Mouse (Mus musculus) 416B (cell line): ENCODE results near the gene Gm49383.

ENCODE experiments used
- DNase-seq: peaks from one replicate; pipeline ENCODE4 v3.0.0; 2011; ENCODE audit warnings: low read depth

Gene Gm49383

GRCm38 (mm10) chr12:69196444-69197377 is at the start of gene Gm49383:
Gene Gm49383, minus strand, starts transcription at chr12:69197104.
- DNase-seq, result peak; percentile 82

DNA sequence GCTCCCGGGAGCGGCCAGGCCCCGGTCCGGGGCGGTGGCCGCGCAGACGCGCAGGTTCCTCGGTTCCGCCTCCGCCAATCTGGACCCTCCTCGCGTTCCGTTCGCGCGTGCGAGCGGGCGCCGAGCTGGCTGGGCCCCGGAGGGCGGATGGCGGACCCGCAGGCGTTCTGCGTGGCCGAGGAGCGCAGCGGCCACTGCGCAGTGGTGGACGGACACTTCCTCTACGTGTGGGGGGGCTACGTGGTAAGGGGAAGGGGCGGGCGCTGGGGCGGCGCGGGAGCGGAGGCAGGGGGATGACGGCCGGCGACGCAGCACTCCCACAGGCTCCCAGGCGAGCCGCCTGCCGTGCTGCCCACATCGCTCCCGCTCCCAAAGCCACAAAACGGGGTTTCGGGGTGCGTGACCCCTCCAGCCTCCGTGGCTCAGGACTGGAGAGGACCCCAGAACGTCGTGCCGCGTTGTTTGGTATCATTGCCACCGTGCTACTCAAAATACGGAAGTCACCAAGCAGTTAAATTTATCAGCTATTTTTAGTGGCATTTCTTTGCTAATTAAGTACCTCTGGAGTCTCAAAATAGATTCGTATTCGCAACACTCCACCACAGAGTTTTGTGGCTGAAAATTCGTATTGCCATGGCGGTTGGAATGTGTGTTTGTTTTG is 45.0 kb upstream of the Gm49383 start:
- DNase-seq, result peak; percentile 80

GRCm38 (mm10) chr12:69241405-69241770 is 44.5 kb upstream of the Gm49383 start:
- no peak for DNase-seq

DNA sequence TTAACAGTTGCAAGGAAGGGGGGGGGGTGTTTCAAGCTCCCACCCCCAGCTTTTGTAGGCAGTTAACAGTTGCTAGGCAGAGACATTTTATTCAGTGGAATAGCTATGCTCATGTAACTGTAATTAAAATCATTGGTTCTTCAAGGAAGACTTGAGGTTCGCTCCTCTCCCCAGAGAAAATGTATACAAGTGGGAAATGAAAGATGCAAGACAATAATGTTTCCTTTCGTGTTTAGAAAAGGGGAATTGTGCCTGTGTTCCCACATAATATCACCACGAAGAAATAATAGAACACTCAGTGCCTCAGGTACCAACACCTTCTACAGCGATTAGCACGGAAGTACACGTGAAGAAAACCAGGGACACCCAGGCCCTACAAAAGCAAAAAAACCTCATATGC is 44.0 kb upstream of the Gm49383 start, which contains the start of gene Klhdc1:
TSS of gene Klhdc1 (plus strand) at position 301 of the 400 bp plus-strand sequence.
- DNase-seq, result no peak

DNA sequence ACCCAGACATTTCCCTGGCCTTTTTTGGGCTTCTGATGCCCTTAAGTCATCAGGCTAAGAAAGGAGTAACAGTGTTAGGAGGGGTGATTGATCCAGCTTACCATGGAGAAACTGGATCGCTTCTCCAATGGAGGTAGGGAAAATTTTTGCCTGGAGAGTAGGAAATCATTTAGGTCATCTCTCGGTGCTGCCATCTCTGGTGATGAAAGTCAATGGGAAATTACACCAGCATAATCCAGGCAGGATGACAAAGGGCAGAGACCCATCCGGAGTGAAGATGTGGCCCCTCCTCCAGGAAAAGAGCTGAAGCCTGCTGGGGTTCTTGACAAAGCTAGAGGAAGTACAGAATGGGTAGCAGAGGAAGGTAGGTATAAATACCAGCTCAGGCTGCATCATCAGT is 41.4 kb upstream of the Gm49383 start:
- peak; percentile 31 for DNase-seq

DNA sequence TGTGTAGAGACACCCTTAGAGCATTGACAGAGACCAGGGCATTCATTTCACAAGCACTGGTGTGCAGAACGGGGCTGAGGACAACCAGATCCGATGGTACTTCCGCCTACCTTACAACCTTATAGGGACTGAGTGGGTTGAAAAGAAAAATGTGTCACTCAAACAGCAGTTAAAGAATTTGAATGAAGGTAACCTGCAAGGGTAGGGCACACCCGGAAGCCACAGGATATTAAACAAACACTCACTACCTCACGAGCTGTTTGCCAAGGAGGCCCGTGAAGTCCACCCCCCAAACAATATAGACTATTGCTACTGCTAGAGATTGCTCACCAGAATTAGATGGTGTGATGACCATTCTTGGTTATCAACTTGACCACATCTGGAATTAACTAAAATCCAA is 38.9 kb upstream of the Gm49383 start:
- no peak for DNase-seq

DNA sequence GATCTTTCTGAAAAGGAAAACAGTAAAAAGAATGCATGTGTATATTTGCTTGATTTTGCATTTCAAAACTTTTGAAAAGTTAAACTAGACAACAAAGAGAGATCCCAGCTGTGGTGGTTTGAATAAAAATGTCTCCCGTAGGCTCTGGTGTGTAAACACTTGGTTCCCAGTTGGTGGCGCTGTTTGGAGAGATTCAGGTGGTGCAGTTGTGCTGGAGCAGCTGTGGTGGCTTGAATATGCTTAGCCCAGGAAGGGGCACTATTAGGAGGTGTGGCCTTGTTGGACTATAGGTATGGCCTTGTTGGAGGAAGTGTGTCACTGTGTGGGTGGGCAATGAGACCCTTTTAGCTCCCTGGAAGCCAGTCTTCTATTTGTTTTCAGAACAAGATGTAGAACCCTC is 32.3 kb upstream of the Gm49383 start:
- peak; percentile 87 for DNase-seq

GRCm38 (mm10) chr12:69227776-69228466 is 31.0 kb upstream of the Gm49383 start, which contains the start of gene Pole2:
Gene Pole2, minus strand, starts transcription at chr12:69228195.
- peak; percentile 91 for DNase-seq

DNA sequence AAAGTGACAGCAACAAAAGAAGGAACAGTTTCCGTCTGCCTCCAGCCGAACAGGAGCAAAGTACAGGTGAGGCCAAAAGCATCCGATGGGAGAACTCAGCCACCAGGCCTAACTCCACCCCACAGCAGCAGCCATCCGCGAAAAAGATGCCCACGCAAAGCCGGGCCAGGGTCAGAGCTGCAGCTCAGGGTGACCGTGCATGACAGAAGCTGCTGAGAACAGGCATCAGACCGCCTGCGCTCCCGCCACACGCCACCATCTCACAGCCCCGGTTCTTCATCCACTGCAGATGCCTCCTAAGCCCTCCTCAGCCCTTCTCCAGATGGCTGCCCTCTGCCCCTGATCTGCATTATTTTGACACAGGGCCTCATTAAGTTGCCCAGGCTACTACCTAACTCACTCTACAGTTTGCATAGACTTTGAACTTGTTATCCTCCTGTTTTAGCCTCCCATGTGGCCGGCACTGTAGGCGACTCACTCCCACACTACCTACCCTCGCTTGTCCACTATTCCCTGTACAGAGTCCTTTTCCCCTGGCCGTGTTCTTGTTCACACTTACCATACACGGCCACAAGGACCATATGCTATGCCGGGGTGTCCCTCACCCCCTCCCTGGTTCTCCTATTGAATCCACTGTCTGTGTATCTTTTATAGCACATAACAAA is 23.8 kb upstream of the Gm49383 start:
- no peak for DNase-seq

GRCm38 (mm10) chr12:69216587-69216986 is 19.7 kb upstream of the Gm49383 start:
- no peak for DNase-seq

- no peak for DNase-seq
Observed at GRCm38 (mm10) chr12:69215000-69215785, 18.3 kb upstream of the Gm49383 start.

- no peak for DNase-seq
Observed at GRCm38 (mm10) chr12:69214393-69214792, 17.5 kb upstream of the Gm49383 start.

- DNase-seq, result peak; percentile 55
Observed at GRCm38 (mm10) chr12:69213186-69213777, 16.4 kb upstream of the Gm49383 start.

- peak; percentile 57 for DNase-seq
Observed at GRCm38 (mm10) chr12:69211057-69211456, 14.2 kb upstream of the Gm49383 start.

DNA sequence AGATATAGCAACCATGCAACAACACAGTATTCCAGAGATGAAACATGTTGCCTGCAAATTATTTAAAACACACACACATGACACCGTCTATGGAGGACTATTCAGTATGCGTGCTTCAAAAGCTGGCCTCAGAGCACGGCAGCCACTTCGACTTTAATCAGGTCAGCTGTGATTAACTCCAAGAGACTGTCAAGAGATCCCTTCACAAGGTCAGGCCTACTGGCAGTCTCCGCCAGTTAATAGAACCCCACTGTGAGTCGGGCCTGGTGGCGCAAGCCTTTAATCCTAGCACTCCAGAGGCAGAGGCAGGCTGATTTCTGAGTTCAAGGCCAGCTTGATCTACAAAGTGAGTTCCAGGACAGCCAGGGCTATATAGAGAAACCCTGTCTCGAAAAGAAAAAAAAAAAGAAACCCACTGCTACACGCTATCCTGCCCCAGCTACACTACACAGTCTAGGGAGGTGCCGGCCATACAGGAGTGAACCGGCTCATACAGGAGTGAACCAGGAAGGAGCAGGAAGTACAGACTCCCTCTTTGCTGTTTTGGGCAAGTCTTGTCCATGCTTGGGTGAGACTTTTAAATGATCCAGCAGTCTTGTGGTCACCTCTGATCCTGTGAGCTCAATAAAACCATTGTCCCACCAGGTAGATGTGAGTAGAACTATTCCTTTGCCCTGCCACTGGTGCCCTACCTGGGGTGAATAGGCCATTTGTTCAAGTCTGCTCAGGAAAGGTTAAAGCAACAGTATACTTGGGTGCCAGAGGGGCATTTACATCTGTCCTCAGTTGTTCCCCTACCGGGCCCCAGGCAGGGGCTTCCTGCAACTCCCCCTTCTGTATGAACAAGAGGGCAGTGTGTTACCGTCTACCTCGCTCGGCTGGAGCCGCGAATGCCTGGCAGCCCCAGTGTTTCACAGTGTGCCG is 13.4 kb upstream of the Gm49383 start:
- no peak for DNase-seq

GRCm38 (mm10) chr12:69208520-69208919 is 11.6 kb upstream of the Gm49383 start:
- peak; percentile 41 for DNase-seq

GRCm38 (mm10) chr12:69207926-69208325 is 11.0 kb upstream of the Gm49383 start:
- DNase-seq, result no peak

- DNase-seq, result no peak
Observed at GRCm38 (mm10) chr12:69207396-69207795, 10.5 kb upstream of the Gm49383 start.

DNA sequence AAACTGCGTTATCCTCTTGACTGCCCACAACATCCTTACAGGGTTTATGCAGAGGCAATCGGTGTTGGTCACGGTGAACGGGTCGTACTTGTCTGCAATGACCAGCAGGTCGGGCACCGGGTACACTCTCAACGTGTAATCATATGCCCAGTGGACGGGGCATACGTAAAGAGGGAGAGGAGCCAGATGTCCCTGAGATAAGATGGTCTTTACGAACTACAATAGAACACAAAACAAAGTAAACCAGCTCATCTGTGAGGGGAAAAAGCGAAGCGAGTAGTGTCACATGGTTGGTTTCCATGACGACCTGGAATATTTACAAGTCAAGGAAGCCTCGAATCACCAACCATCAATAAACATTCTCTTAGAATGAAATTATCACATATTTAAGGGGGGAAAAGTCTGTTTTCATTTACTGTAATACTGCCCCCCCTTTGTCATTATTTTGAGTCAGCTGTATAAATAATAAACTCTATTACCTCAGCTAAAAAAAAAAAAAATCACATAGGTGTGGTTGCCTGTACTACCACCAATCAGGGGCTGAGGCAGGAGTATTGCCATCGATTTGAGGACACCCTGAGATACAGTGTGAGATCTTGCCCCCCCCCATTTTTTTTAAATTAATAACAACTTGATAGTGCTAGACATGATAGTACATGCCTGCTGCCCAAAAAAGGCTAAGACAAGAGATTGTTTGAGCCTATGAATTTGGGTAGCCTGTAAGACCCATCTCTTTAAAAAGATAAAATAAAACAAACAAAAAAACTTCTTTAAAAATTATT is 7.3 kb upstream of the Gm49383 start, which contains the start of gene Gm49384:
TSS of gene Gm49384 (minus strand) at position 216 of the 782 bp plus-strand sequence.
- no peak for DNase-seq
